Mouse (Mus musculus) liver, embryonic 15.5 days (tissue): ENCODE measurements around the gene Chst8. TPM values are rescaled to one million over a fixed set of nuclear protein-coding genes. Genes with fewer than 3 reads are reported as not detected.

Experiments used
- ATAC-seq: fragments of 200-750 bp; cut with Nextera tagmentation; 2 replicates; pipeline ENCODE4 v1.8.0; 2017; ENCODE audit warnings: moderate number of reproducible peaks, mild to moderate bottlenecking, moderate library complexity; ENCODE audit not compliant: insufficient read depth
- H3K27ac ChIP-seq: fragments of 300-500 bp; sonication (generic); replicated peaks from 2 replicates; pipeline ENCODE4 v1.5.1; 2015; ENCODE audit warnings: mild to moderate bottlenecking, inconsistent platforms
- H3K27me3 ChIP-seq: fragments of 300-500 bp; sonication (generic); 2 replicates; pipeline ENCODE4 v1.6.1; 2015; ENCODE audit warnings: mild to moderate bottlenecking, inconsistent platforms
- H3K36me3 ChIP-seq: fragments of 300-500 bp; sonication (generic); replicated peaks from 2 replicates; pipeline ENCODE4 v1.6.1; 2015; ENCODE audit warnings: moderate library complexity, mild to moderate bottlenecking, inconsistent platforms
- H3K4me1 ChIP-seq: fragments of 300-500 bp; sonication (generic); replicated peaks from 2 replicates; pipeline ENCODE4 v1.6.1; 2015; ENCODE audit warnings: inconsistent platforms
- H3K4me2 ChIP-seq: fragments of 300-500 bp; sonication (generic); 2 replicates; pipeline ENCODE4 v1.6.1; 2015; ENCODE audit warnings: moderate library complexity, mild to moderate bottlenecking, inconsistent platforms
- H3K4me3 ChIP-seq: fragments of 300-500 bp; sonication (generic); replicated peaks from 2 replicates; pipeline ENCODE4 v1.5.1; 2015; ENCODE audit warnings: mild to moderate bottlenecking, inconsistent platforms
- H3K9ac ChIP-seq: fragments of 300-500 bp; sonication (generic); 2 replicates; pipeline ENCODE4 v1.6.1; 2015; ENCODE audit warnings: moderate library complexity, mild to moderate bottlenecking, inconsistent platforms
- H3K9me3 ChIP-seq: fragments of 300-500 bp; sonication (generic); replicated peaks from 2 replicates; pipeline ENCODE4 v1.6.1; 2016; ENCODE audit warnings: inconsistent platforms
- WGBS: fragments of 180-500 bp; shearing (Covaris S2); methylation state at CpG from one replicate; pipeline ENCODE4 v1.1.7; 2015; ENCODE audit warnings: mixed read lengths; ENCODE audit not compliant: insufficient replicate concordance; 5-methylcytosine and 5-hydroxymethylcytosine counted together
- polyA plus RNA-seq: library from polyadenylated mRNA; unstranded; fragments of >200 nt; fragmentation: Nextera tagmentation; extraction: Ambion mirVana; gene quantifications from 2 replicates; pipeline ENCODE4 v1.2.1, GENCODE M21; 2015

Chst8 gene
- polyA plus RNA-seq, 1 experiment from 2014 or later, result 0.69 TPM

DNA sequence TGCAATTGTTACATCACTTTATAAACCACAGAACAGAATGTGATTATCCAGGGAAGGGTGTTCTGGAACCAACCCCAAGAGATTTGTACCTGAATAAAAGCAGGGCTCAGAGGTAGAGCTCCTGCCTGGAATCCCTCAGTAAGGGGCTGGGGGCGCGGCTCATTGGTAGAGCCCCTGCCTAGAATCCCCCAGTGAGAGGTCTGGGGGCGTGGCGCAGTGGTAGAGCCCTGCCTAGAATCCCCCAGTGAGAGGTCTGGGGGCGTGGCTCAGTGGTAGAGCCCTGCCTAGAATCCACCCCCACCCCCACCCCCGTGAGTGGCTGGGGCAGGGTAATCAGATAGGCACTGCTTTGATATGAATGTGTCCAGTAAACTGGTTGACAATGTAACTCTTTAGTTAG, 83.6 kb downstream of the Chst8 start:
- no peak overlapping the region for H3K4me2 ChIP-seq
- no peak overlapping the region for H3K27ac ChIP-seq
- H3K9me3 ChIP-seq, result no peaks in the 10 kb centered on the region
- ATAC-seq, result no peak
- no peak overlapping the region for H3K4me3 ChIP-seq
- H3K27me3 ChIP-seq, result no peaks in the 10 kb centered on the region
- H3K4me1 ChIP-seq, result no peaks in the 10 kb centered on the region
- no peak overlapping the region for H3K9ac ChIP-seq
- H3K36me3 ChIP-seq, result no peaks in the 10 kb centered on the region
- WGBS, result 27% methylated on average over 6 of the region's 6 CpGs

DNA sequence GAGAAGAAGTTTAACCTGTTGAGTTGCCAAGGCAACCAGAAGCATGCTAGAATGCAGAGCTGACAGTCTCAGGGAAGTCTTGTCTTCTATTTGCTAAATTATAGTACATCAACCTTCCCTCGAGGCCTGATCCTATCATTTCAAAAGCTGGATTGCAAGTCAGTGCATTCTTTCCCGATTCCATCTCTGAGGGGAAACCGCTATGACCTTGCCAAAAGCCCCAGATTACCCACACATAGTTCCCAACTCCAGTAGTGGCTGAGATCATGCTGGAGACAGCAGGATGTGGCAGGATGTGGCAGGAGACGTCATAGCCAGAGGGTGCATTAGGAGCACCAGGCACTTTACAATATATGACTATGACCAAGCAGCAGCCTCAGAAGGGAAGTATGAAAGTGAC, 87.3 kb downstream of the Chst8 start:
- ATAC-seq, result no peak
- no peak overlapping the region for H3K27ac ChIP-seq
- WGBS, result 45% methylated on average over 4 of the region's 4 CpGs
- H3K4me3 ChIP-seq, result no peak overlapping the region
- no peaks in the 10 kb centered on the region for H3K36me3 ChIP-seq
- no peaks in the 10 kb centered on the region for H3K27me3 ChIP-seq
- no peak overlapping the region for H3K4me2 ChIP-seq
- no peak overlapping the region for H3K9ac ChIP-seq
- no peaks in the 10 kb centered on the region for H3K4me1 ChIP-seq
- H3K9me3 ChIP-seq, result no peaks in the 10 kb centered on the region

- Histone ChIP-seq H3K36me3 (no peaks in the 10 kb centered on the region), H3K27me3 (no peaks in the 10 kb centered on the region), H3K4me2 (no peak overlapping the region), H3K9me3 (no peaks in the 10 kb centered on the region), H3K4me1 (no peaks in the 10 kb centered on the region), H3K9ac (no peak overlapping the region), H3K4me3 (no peak overlapping the region), H3K27ac (no peak overlapping the region)
- no peak for ATAC-seq
- 42% methylated on average over 11 of the region's 11 CpGs for WGBS
These were observed 89.8 kb downstream of the Chst8 start for GRCm38 (mm10) chr7:34722551-34723230.

DNA sequence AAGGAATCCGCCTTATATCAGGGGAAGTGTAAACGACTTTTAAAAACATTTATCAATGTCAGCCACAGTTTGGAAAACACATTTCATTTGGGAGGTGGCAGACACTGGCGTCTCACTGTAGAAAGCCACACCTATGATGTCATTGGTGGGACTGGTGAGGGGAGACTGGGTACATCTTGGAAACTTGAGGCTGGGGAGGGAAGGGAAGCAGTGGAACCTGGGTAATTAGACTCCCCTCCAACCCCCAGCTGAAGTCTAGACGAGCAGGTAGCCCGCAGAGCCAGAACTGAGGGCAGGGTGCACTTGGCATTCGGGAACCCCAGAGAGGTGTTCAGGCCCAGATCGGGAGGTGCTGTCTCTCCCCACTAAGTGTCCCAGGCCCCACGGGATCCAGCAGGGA, 90.4 kb downstream of the Chst8 start:
- no peak overlapping the region for H3K4me2 ChIP-seq
- H3K36me3 ChIP-seq, result no peaks in the 10 kb centered on the region
- no peak overlapping the region for H3K9ac ChIP-seq
- WGBS, result 29% methylated on average over 8 of the region's 8 CpGs
- H3K4me3 ChIP-seq, result no peak overlapping the region
- H3K27ac ChIP-seq, result no peak overlapping the region
- ATAC-seq, result no peak
- no peaks in the 10 kb centered on the region for H3K4me1 ChIP-seq
- 0 out of 2 replicates have a peak, but pooled peaks cover under 1% of the 10 kb centered on the region for H3K27me3 ChIP-seq
- no peaks in the 10 kb centered on the region for H3K9me3 ChIP-seq

DNA sequence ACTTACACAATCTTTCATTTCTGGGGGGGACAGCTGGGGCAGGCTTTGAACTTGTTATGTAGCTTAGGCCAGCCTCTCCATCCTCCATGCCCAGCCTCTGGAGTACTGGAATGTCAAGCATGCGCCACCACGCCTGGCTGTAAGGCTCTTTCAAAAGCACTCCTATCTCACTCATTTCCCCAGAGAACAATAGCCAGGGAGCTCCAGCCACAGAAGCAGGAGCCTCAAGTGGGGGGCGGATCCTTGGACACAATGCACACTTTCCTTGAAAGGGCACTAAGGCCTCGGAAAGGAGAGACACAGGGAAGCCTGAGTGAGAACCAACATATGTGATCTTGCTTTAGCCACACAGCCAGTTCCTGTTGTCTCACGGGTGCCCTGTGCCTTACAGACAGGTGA, 90.9 kb downstream of the Chst8 start:
- ATAC-seq, result no peak
- H3K9me3 ChIP-seq, result no peaks in the 10 kb centered on the region
- 18% methylated on average over 5 of the region's 5 CpGs for WGBS
- H3K4me3 ChIP-seq, result no peak overlapping the region
- H3K27me3 ChIP-seq, result 0 out of 2 replicates have a peak, but pooled peaks cover 5% of the 10 kb centered on the region
- no peak overlapping the region for H3K9ac ChIP-seq
- no peaks in the 10 kb centered on the region for H3K36me3 ChIP-seq
- H3K4me1 ChIP-seq, result no peaks in the 10 kb centered on the region
- no peak overlapping the region for H3K4me2 ChIP-seq
- no peak overlapping the region for H3K27ac ChIP-seq

DNA sequence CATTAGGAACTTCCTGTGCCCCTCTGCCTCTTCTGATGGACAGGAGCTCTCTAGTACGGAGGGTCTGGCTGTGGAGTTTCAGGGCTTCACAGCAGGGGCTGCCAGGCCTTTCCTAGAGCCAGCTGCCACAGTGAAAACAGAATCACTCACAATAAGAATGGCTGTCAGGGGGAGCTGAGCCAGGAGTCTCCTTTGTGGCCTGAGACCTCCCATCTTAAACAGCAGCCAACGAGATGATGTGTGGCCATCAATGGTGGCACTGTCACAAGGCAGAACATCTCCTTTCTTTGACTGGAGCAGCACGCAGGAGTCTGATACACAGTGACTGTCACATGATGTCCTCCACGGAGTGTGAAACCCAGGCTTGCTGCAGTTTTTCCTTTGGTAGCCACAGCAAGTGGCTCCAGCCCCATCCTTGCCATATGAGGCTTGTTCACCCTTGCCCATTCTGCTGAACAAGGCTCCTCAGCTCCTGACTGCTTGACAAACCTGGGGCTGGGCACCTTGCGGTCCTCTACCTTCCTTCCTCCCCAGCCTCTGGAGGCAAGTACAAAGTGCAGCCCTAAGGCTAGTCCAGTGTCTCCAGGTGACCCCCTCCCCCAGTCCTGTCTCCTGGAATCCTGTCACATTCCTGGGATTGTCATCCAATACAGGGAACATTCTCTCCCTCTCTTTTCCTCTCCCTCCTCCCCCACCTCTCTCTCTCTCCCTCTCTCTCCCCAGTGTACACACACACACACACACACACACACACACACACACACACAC, 91.4 kb downstream of the Chst8 start:
- no peaks in the 10 kb centered on the region for H3K4me1 ChIP-seq
- no peak for ATAC-seq

DNA sequence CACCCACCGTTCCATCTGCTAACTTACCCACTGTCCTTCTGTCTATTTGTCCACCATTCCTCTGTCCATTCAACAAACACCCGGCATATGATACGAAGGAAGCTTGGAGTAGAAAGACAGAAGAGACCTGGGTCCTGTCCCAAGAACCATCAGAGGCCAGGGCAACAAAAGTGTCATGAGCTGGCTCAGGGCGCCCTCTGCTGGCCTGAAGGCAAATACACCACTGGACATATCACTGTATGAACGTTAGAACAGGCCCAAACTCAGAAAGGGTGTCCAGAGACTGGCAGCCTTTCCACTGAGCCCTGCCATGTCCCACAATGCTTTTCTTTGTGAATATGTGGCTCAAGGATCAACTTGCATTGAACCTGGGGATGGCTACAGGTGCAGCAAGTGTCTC, 92.9 kb downstream of the Chst8 start:
- no peak overlapping the region for H3K27ac ChIP-seq
- 32% methylated on average over 5 of the region's 5 CpGs for WGBS
- H3K36me3 ChIP-seq, result no peaks in the 10 kb centered on the region
- H3K4me1 ChIP-seq, result no peaks in the 10 kb centered on the region
- no peak overlapping the region for H3K4me3 ChIP-seq
- H3K27me3 ChIP-seq, result 0 out of 2 replicates have a peak, but pooled peaks cover 5% of the 10 kb centered on the region
- no peak overlapping the region for H3K9ac ChIP-seq
- H3K4me2 ChIP-seq, result no peak overlapping the region
- ATAC-seq, result no peak
- no peaks in the 10 kb centered on the region for H3K9me3 ChIP-seq

More for the DNA sequence above, 91.4 kb downstream of the Chst8 start:
- H3K27me3 ChIP-seq, result 0 out of 2 replicates have a peak, but pooled peaks cover 5% of the 10 kb centered on the region
- no peak overlapping the region for H3K27ac ChIP-seq
- H3K9me3 ChIP-seq, result no peaks in the 10 kb centered on the region
- WGBS, result 39% methylated on average over 5 of the region's 5 CpGs
- no peaks in the 10 kb centered on the region for H3K36me3 ChIP-seq
- no peak overlapping the region for H3K4me3 ChIP-seq
- H3K4me2 ChIP-seq, result no peak overlapping the region
- no peak overlapping the region for H3K9ac ChIP-seq

DNA sequence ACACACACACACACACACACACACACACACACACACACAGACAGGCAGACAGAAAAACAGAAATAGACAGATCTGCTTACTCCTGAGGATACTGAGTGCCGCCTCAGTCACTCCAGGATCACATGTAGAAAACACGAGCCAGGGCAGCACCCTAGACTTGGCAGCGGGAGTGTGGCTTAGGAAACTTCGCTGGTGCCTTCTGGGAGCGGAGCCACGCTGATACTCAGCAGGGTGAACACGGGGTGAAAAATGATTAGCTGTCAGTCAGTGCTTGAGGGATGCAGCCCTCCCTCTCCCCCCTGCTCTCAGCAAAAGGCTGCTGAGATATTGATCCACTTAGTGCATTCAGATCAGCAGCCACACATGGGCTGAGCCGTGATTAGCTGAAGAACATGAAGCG, 93.9 kb downstream of the Chst8 start:
- Histone ChIP-seq H3K4me2 (no peak overlapping the region), H3K27me3 (0 out of 2 replicates have a peak, but pooled peaks cover 5% of the 10 kb centered on the region), H3K4me3 (no peak overlapping the region)

DNA sequence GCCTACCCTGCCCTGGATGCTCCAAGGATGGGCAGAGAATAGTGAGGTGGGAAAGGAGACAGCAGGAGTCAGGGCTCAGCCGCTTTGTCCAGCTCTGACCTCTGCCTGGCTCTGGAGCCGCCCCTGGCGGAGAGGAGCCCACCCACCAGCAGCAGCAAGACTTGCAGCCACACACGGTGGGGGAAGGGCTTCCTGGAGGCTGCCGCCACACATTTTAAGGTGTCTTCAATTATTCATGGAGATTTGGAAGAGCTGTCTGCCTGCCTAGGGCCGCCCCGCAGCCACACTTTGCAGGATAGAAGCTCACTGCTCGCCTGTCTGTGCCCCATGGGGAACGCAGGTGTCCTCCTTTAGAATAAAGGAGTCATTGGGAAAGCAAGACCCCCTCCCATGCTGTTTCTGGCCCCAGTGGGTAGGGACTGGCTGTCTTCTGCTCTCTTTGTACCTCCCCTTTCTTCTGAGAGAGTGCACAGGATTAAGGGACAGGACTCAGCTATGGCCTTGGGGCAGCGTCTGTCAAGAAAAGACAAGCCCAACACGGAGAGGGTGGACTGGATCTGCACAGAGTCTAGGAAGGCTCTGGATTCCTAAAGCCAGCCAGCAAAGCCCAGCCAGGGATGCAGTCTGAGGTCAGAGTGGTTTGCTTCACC, 95.2 kb downstream of the Chst8 start:
- Histone ChIP-seq H3K4me2 (no peak overlapping the region), H3K4me3 (no peak overlapping the region), H3K4me1 (no peaks in the 10 kb centered on the region), H3K9me3 (no peaks in the 10 kb centered on the region), H3K27ac (no peak overlapping the region), H3K36me3 (no peaks in the 10 kb centered on the region), H3K27me3 (0 out of 2 replicates have a peak, but pooled peaks cover 5% of the 10 kb centered on the region), H3K9ac (no peak overlapping the region)
- ATAC-seq, result no peak
- 11% methylated on average over 11 of the region's 11 CpGs for WGBS

More for the DNA sequence above, 93.9 kb downstream of the Chst8 start:
- Histone ChIP-seq H3K9ac (no peak overlapping the region), H3K4me1 (no peaks in the 10 kb centered on the region), H3K9me3 (no peaks in the 10 kb centered on the region), H3K36me3 (no peaks in the 10 kb centered on the region), H3K27ac (no peak overlapping the region)
- no peak for ATAC-seq
- 57% methylated on average over 9 of the region's 9 CpGs for WGBS

DNA sequence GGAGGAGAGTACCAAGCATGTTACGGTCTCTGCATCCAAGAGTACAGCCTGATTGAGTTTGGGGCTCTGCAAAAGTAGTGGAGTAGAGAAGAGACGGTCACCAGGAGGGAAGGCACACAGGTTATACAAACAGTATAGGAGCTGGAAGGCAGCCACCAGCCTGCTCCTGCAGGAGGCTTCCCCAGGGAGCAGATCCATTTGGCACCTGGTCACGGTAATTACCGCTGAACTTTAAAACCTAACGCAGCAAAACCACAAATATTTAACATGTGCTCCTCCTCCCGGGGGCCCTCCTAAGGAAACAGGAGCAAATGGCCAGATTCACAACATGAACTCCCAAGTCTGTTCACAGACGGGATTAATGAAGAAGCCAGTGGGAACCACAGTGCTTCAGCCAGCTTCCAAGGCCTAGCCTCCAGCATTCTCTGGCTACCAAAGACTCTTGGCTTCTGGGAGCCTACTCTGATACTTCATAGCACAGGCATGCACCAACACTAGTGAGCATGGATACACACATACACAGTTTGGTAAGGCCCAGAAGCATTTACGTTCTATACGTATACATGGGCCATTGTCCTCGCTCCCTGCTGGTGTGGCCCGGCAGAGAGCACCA, 97.6 kb downstream of the Chst8 start:
- WGBS, result 47% methylated on average over 11 of the region's 11 CpGs
- no peaks in the 10 kb centered on the region for H3K36me3 ChIP-seq
- H3K4me2 ChIP-seq, result no peak overlapping the region
- H3K9me3 ChIP-seq, result no peaks in the 10 kb centered on the region
- no peak overlapping the region for H3K27ac ChIP-seq
- H3K4me1 ChIP-seq, result no peaks in the 10 kb centered on the region
- no peak overlapping the region for H3K4me3 ChIP-seq
- H3K9ac ChIP-seq, result no peak overlapping the region
- ATAC-seq, result no peak
- H3K27me3 ChIP-seq, result 0 out of 2 replicates have a peak, but pooled peaks cover 5% of the 10 kb centered on the region

- WGBS, result 82% methylated on average over 4 of the region's 4 CpGs
- no peak for ATAC-seq
These were observed 103.4 kb downstream of the Chst8 start for GRCm38 (mm10) chr7:34709111-34709510.

More at GRCm38 (mm10) chr7:34709111-34709510, 103.4 kb downstream of the Chst8 start:
- Histone ChIP-seq H3K4me2 (no peak overlapping the region), H3K4me1 (no peaks in the 10 kb centered on the region), H3K27ac (no peak overlapping the region), H3K36me3 (no peaks in the 10 kb centered on the region), H3K9me3 (no peaks in the 10 kb centered on the region), H3K27me3 (no peaks in the 10 kb centered on the region), H3K4me3 (no peak overlapping the region), H3K9ac (no peak overlapping the region)
